Mouse (Mus musculus) stomach, postnatal 0 days (tissue): ENCODE data around the gene Gm10190. TPM values are rescaled to one million over a fixed set of nuclear protein-coding genes. Genes with fewer than 3 reads are reported as not detected.

Experiments
- ATAC-seq: fragments of 200-750 bp; cut with Nextera tagmentation; 2 replicates; pipeline ENCODE4 v1.8.0; 2017; ENCODE audit not compliant: low FRiP score, low TSS enrichment
- DNase-seq: peaks from one replicate; pipeline ENCODE4 v3.0.0-alpha.2; 2016; ENCODE audit warnings: low spot score
- H3K27ac ChIP-seq: fragments of 300-500 bp; sonication (generic); replicated peaks from 2 replicates; pipeline ENCODE4 v1.5.1; 2014; ENCODE audit warnings: mild to moderate bottlenecking, control low read depth
- H3K27me3 ChIP-seq: fragments of 300-500 bp; sonication (generic); 2 replicates; pipeline ENCODE4 v1.6.1; 2014; ENCODE audit warnings: low read length; ENCODE audit not compliant: control insufficient read depth, insufficient read depth
- H3K36me3 ChIP-seq: fragments of 300-500 bp; sonication (generic); 2 replicates; pipeline ENCODE4 v1.6.1; 2014; ENCODE audit warnings: low read length, mixed read lengths; ENCODE audit not compliant: control insufficient read depth, insufficient read depth
- H3K4me1 ChIP-seq: fragments of 300-500 bp; sonication (generic); replicated peaks from 2 replicates; pipeline ENCODE4 v1.6.1; 2014; ENCODE audit warnings: antibody characterized with exemption; ENCODE audit not compliant: control insufficient read depth, insufficient read depth
- H3K4me2 ChIP-seq: fragments of 300-500 bp; sonication (generic); replicated peaks from 2 replicates; pipeline ENCODE4 v1.6.1; 2014; ENCODE audit warnings: low read depth, mild to moderate bottlenecking, control low read depth, moderate library complexity
- H3K4me3 ChIP-seq: fragments of 300-500 bp; sonication (generic); 2 replicates; pipeline ENCODE4 v1.5.1; 2014; ENCODE audit warnings: low read depth, low read length, control low read depth
- H3K9ac ChIP-seq: fragments of 300-500 bp; sonication (generic); 2 replicates; pipeline ENCODE4 v1.6.1; 2014; ENCODE audit warnings: mild to moderate bottlenecking, low read length, control low read depth, mixed read lengths
- H3K9me3 ChIP-seq: fragments of 300-500 bp; sonication (generic); 2 replicates; pipeline ENCODE4 v1.6.1; 2016; ENCODE audit warnings: low read length; ENCODE audit not compliant: control insufficient read depth
- CTCF ChIP-seq: IDR thresholded peaks from 2 replicates; pipeline ENCODE4 v1.5.1; 2016; ENCODE audit warnings: antibody characterized with exemption, low read depth, mild to moderate bottlenecking, moderate library complexity
- EP300 ChIP-seq: optimal IDR thresholded peaks from 2 replicates; pipeline ENCODE3; 2016; ENCODE audit warnings: antibody characterized with exemption
- WGBS: fragments of 180-500 bp; shearing (Covaris S2); extraction: QIAGEN DNeasy Blood & Tissue Kit; methylation state at CpG from one replicate; pipeline ENCODE4 v1.1.7; 2014; 5-methylcytosine and 5-hydroxymethylcytosine counted together
- polyA plus RNA-seq: library from polyadenylated mRNA; unstranded; fragments of >200 nt; fragmentation: Nextera tagmentation; extraction: Ambion mirVana; gene quantifications from 2 replicates; pipeline ENCODE4 v1.2.1, GENCODE M21; 2015

Gm10190 gene
- polyA plus RNA-seq: 0.83 and 1.7 TPM in 2 replicates

- H3K9ac ChIP-seq: peak within 1 kb of the TSS; percentile 77
- no peaks in the 10 kb centered on the region for H3K36me3 ChIP-seq
- H3K27ac ChIP-seq: peak within 1 kb of the TSS; percentile 74
- 0 out of 2 replicates have a peak, but pooled peaks cover 3% of the 10 kb centered on the region for H3K4me1 ChIP-seq
- H3K4me2 ChIP-seq: peak within 1 kb of the TSS; percentile 76
- H3K9me3 ChIP-seq: no peaks in the 10 kb centered on the region
- H3K27me3 ChIP-seq: no peaks in the 10 kb centered on the region
- DNase-seq (peak; percentile 93), ATAC-seq (peak; percentile 99)
- H3K4me3 ChIP-seq: peak within 1 kb of the TSS; percentile 43
- TF ChIP-seq CTCF (no peak), EP300 (no peak)
- WGBS: 6% methylated on average over 74 of the region's 102 CpGs
Observed at GRCm38 (mm10) chr17:80372989-80373725, at the start of gene Gm10190. Gene Gm10190, minus strand, starts transcription at chr17:80373541.

- Histone ChIP-seq H3K27me3 (no peaks in the 10 kb centered on the region), H3K9ac (no peak overlapping the region), H3K9me3 (no peaks in the 10 kb centered on the region), H3K4me2 (no peak overlapping the region), H3K27ac (no peak overlapping the region), H3K4me3 (no peak overlapping the region), H3K36me3 (peaks cover 10% of the 10 kb centered on the region), H3K4me1 (no peaks in the 10 kb centered on the region)
- 89% methylated on average over 1 of the region's 1 CpGs for WGBS
- TF ChIP-seq CTCF (no peak), EP300 (no peak)
- ATAC-seq: no peak
- no peak for DNase-seq
Observed at GRCm38 (mm10) chr17:80420998-80421397, 47.7 kb upstream of the Gm10190 start.

- Histone ChIP-seq H3K9ac (no peak overlapping the region), H3K9me3 (no peaks in the 10 kb centered on the region), H3K27ac (no peak overlapping the region), H3K4me2 (no peak overlapping the region), H3K4me1 (no peaks in the 10 kb centered on the region), H3K36me3 (peaks cover 18% of the 10 kb centered on the region), H3K27me3 (no peaks in the 10 kb centered on the region), H3K4me3 (no peak overlapping the region)
- TF ChIP-seq EP300 (no peak), CTCF (no peak)
- DNase-seq: no peak
- WGBS: 89% methylated on average over 10 of the region's 10 CpGs
- no peak for ATAC-seq
Observed at GRCm38 (mm10) chr17:80418572-80419210, 45.4 kb upstream of the Gm10190 start.

- no peak overlapping the region for H3K4me3 ChIP-seq
- DNase-seq (no peak), ATAC-seq (no peak)
- H3K4me1 ChIP-seq: no peaks in the 10 kb centered on the region
- WGBS: 60% methylated on average over 1 of the region's 1 CpGs
- no peak overlapping the region for H3K4me2 ChIP-seq
- no peak overlapping the region for H3K9ac ChIP-seq
- no peak overlapping the region for H3K27ac ChIP-seq
- no peaks in the 10 kb centered on the region for H3K9me3 ChIP-seq
- peaks cover 30% of the 10 kb centered on the region for H3K36me3 ChIP-seq
- no peaks in the 10 kb centered on the region for H3K27me3 ChIP-seq
- TF ChIP-seq EP300 (no peak), CTCF (peak; percentile 64)
Observed at GRCm38 (mm10) chr17:80411182-80411581, 37.8 kb upstream of the Gm10190 start.

- WGBS: 94% methylated on average over 7 of the region's 7 CpGs
- Histone ChIP-seq H3K9me3 (no peaks in the 10 kb centered on the region), H3K27ac (no peak overlapping the region), H3K9ac (no peak overlapping the region), H3K4me2 (no peak overlapping the region), H3K36me3 (peaks cover 10% of the 10 kb centered on the region), H3K4me3 (no peak overlapping the region), H3K4me1 (no peaks in the 10 kb centered on the region), H3K27me3 (no peaks in the 10 kb centered on the region)
- DNase-seq: no peak
- TF ChIP-seq CTCF (no peak), EP300 (no peak)
- no peak for ATAC-seq
Observed at GRCm38 (mm10) chr17:80398243-80398642, 24.9 kb upstream of the Gm10190 start.
